Mouse (Mus musculus): ENCODE data around the gene Cnksr3. TPM values are rescaled to one million over a fixed set of nuclear protein-coding genes. Genes with fewer than 3 reads are reported as not detected.

Cnksr3 gene
- total RNA-seq (2014; fragmentation: Nextera tagmentation) (not detected in 2 replicates), total RNA-seq (2017) (not detected in 2 replicates), polyA plus RNA-seq (2012) (not detected in 2 replicates)

- Histone ChIP-seq H3K9me3 (replicated peaks) (no peaks in the 10 kb centered on the region), H3K27me3 (ENCODE audit: insufficient read depth, low read length) (no peaks in the 10 kb centered on the region), H3K4me3 (ENCODE audit: low read depth, low read length) (no peak within 1 kb of the TSS), H3K4me1 (ENCODE audit: insufficient read depth, low read depth, low read length) (no peaks in the 10 kb centered on the region), H3K36me3 (replicated peaks) (no peaks in the 10 kb centered on the region)
- DNase-seq (ENCODE audit: low spot score) (no peak), ATAC-seq (ENCODE audit: extremely low read depth, insufficient number of reproducible peaks, low FRiP score, poor library complexity, severe bottlenecking) (no peak)
- TF ChIP-seq TAL1 (conservative IDR thresholded peaks at IDR 0.05; ENCODE audit: low read depth, low read length): no peak
- TF ChIP-seq POLR2AphosphoS5 (IDR thresholded peaks at IDR 0.05; ENCODE audit: insufficient replicate concordance, low read depth, low read length): no peak
- no peak for TF ChIP-seq GATA2 (IDR thresholded peaks at IDR 0.05; ENCODE audit: borderline replicate concordance, low read depth, low read length)
- no peak for TF ChIP-seq GATA1 (IDR thresholded peaks at IDR 0.05; ENCODE audit: borderline replicate concordance, low read length)
- no peak for TF ChIP-seq CTCF (IDR thresholded peaks at IDR 0.05; ENCODE audit: low read depth, low read length)
Observed at GRCm38 (mm10) chr10:7211696-7212482, at the start of gene Cnksr3. TSS of gene Cnksr3 (minus strand) at chr10:7212237.

- no peak for TF ChIP-seq POLR2AphosphoS5 (IDR thresholded peaks at IDR 0.05; ENCODE audit: insufficient replicate concordance, low read depth, low read length)
- TF ChIP-seq TAL1 (conservative IDR thresholded peaks at IDR 0.05; ENCODE audit: low read depth, low read length): no peak
- no peak for TF ChIP-seq CTCF (IDR thresholded peaks at IDR 0.05; ENCODE audit: low read depth, low read length)
- no peak for TF ChIP-seq GATA2 (IDR thresholded peaks at IDR 0.05; ENCODE audit: borderline replicate concordance, low read depth, low read length)
- TF ChIP-seq GATA1 (IDR thresholded peaks at IDR 0.05; ENCODE audit: borderline replicate concordance, low read length): no peak
- ATAC-seq (ENCODE audit: extremely low read depth, insufficient number of reproducible peaks, low FRiP score, poor library complexity, severe bottlenecking): no peak
- Histone ChIP-seq H3K4me3 (ENCODE audit: low read depth, low read length) (no peak overlapping the region), H3K36me3 (replicated peaks) (no peaks in the 10 kb centered on the region), H3K9me3 (replicated peaks) (no peaks in the 10 kb centered on the region), H3K4me1 (ENCODE audit: insufficient read depth, low read depth, low read length) (no peaks in the 10 kb centered on the region), H3K27me3 (ENCODE audit: insufficient read depth, low read length) (no peaks in the 10 kb centered on the region)
- DNase-seq (ENCODE audit: low spot score): no peak
Observed at GRCm38 (mm10) chr10:7260166-7261108, 48.4 kb upstream of the Cnksr3 start.

DNA sequence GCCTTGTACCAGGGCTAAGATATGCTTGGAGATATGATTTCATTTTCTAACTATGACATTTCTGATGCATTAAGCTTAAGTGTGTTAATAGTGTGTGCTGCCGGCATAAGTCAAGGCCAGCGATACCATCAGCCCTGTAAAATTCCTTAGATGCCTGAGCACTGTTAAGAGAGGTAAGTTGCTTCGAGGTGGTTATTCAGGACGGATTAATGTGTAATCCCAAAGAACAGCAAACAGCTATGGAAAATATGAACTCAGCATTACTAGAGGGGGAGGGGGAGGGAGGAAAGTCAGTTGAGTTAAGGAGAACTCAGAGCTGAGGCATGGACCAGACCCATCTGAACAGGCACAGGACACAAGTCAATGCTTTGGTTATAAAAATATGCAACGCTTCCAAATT, 46.6 kb upstream of the Cnksr3 start:
- TF ChIP-seq POLR2AphosphoS5 (IDR thresholded peaks at IDR 0.05; ENCODE audit: insufficient replicate concordance, low read depth, low read length) (no peak), GATA1 (IDR thresholded peaks at IDR 0.05; ENCODE audit: borderline replicate concordance, low read length) (no peak), CTCF (IDR thresholded peaks at IDR 0.05; ENCODE audit: low read depth, low read length) (no peak), TAL1 (conservative IDR thresholded peaks at IDR 0.05; ENCODE audit: low read depth, low read length) (no peak), GATA2 (IDR thresholded peaks at IDR 0.05; ENCODE audit: borderline replicate concordance, low read depth, low read length) (no peak)
- H3K36me3 ChIP-seq (replicated peaks): no peaks in the 10 kb centered on the region
- H3K4me1 ChIP-seq (ENCODE audit: insufficient read depth, low read depth, low read length): no peaks in the 10 kb centered on the region
- H3K9me3 ChIP-seq (replicated peaks): no peaks in the 10 kb centered on the region
- no peaks in the 10 kb centered on the region for H3K27me3 ChIP-seq (ENCODE audit: insufficient read depth, low read length)
- no peak overlapping the region for H3K4me3 ChIP-seq (ENCODE audit: low read depth, low read length)
- DNase-seq (ENCODE audit: low spot score): no peak
- no peak for ATAC-seq (ENCODE audit: extremely low read depth, insufficient number of reproducible peaks, low FRiP score, poor library complexity, severe bottlenecking)

DNA sequence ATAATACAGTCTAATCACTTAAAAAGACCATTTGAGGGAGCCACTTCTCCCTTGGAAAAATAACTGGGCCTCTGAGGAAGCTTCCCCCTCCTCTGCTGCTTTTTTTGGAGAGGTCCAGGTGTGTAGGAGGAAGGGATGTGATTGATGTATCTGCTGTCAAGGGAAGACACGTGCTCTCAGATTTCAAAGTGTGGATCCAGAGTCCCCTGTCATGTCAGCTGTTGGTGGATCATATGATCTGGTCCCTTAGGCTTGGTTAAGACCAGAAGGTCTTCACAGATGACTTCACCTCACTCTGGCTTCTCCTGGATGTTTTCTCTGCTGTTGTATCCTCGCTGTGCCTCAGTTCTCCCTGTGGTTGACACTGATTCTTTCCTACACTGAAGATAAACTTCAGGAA, 38.4 kb upstream of the Cnksr3 start:
- no peaks in the 10 kb centered on the region for H3K36me3 ChIP-seq (replicated peaks)
- TF ChIP-seq POLR2AphosphoS5 (IDR thresholded peaks at IDR 0.05; ENCODE audit: insufficient replicate concordance, low read depth, low read length) (no peak), CTCF (IDR thresholded peaks at IDR 0.05; ENCODE audit: low read depth, low read length) (no peak), GATA2 (IDR thresholded peaks at IDR 0.05; ENCODE audit: borderline replicate concordance, low read depth, low read length) (no peak), TAL1 (conservative IDR thresholded peaks at IDR 0.05; ENCODE audit: low read depth, low read length) (no peak)
- H3K4me3 ChIP-seq (ENCODE audit: low read depth, low read length): no peak overlapping the region
- no peaks in the 10 kb centered on the region for H3K4me1 ChIP-seq (ENCODE audit: insufficient read depth, low read depth, low read length)
- no peaks in the 10 kb centered on the region for H3K9me3 ChIP-seq (replicated peaks)
- DNase-seq (ENCODE audit: low spot score): no peak
- H3K27me3 ChIP-seq (ENCODE audit: insufficient read depth, low read length): no peaks in the 10 kb centered on the region
- no peak for ATAC-seq (ENCODE audit: extremely low read depth, insufficient number of reproducible peaks, low FRiP score, poor library complexity, severe bottlenecking)

DNA sequence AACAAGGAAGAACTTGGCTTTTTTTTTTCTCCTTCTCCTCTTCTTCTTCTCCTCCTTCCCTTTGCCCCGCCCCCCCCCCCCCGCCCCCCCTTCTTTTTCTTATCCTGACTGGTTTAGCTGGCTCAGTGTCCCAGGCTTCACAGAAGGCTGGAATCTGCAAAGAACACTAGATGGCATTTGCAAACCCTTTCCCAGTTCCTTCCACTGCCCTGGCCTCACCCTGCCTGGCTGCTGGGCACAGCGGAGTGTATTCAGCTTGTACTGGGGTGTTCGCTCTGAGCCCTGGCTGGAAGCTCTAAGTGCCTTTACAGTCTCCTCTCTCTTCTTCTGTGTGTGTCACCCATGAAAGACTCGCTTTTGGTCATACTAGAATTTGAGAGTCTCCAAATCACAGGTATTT, 22.6 kb upstream of the Cnksr3 start:
- Histone ChIP-seq H3K4me3 (ENCODE audit: low read depth, low read length) (no peak overlapping the region), H3K36me3 (replicated peaks) (no peaks in the 10 kb centered on the region), H3K9me3 (replicated peaks) (no peaks in the 10 kb centered on the region), H3K4me1 (ENCODE audit: insufficient read depth, low read depth, low read length) (no peaks in the 10 kb centered on the region), H3K27me3 (ENCODE audit: insufficient read depth, low read length) (0 out of 2 replicates have a peak, but pooled peaks cover 3% of the 10 kb centered on the region)
- ATAC-seq (ENCODE audit: extremely low read depth, insufficient number of reproducible peaks, low FRiP score, poor library complexity, severe bottlenecking) (no peak), DNase-seq (ENCODE audit: low spot score) (no peak)
- TF ChIP-seq GATA2 (IDR thresholded peaks at IDR 0.05; ENCODE audit: borderline replicate concordance, low read depth, low read length) (no peak), POLR2AphosphoS5 (IDR thresholded peaks at IDR 0.05; ENCODE audit: insufficient replicate concordance, low read depth, low read length) (no peak), CTCF (IDR thresholded peaks at IDR 0.05; ENCODE audit: low read depth, low read length) (no peak), GATA1 (IDR thresholded peaks at IDR 0.05; ENCODE audit: borderline replicate concordance, low read length) (no peak), TAL1 (conservative IDR thresholded peaks at IDR 0.05; ENCODE audit: low read depth, low read length) (no peak)

Measured in G1E (cell line).